Mouse (Mus musculus) embryonic facial prominence, embryonic 11.5 days (tissue): ENCODE measurements around the gene Myo1d. TPM values are rescaled to one million over a fixed set of nuclear protein-coding genes. Genes with fewer than 3 reads are reported as not detected.

Experiments used
- ATAC-seq: fragments of 200-750 bp; cut with Nextera tagmentation; replicated peaks from 2 replicates; pipeline ENCODE4 v1.8.0; 2017; ENCODE audit warnings: low read depth; ENCODE audit not compliant: insufficient number of reproducible peaks, low FRiP score, low TSS enrichment
- DNase-seq: peaks from one replicate; pipeline ENCODE4 v3.0.0-alpha.2; 2015; ENCODE audit warnings: low spot score
- H3K27ac ChIP-seq: fragments of 300-500 bp; sonication (generic); replicated peaks from 2 replicates; pipeline ENCODE4 v1.5.1; 2014; ENCODE audit warnings: mild to moderate bottlenecking, low read depth, low read length, control low read depth
- H3K27me3 ChIP-seq: fragments of 300-500 bp; sonication (generic); 2 replicates; pipeline ENCODE4 v1.6.1; 2014; ENCODE audit warnings: mild to moderate bottlenecking, low read length, moderate library complexity, mixed read lengths; ENCODE audit not compliant: control insufficient read depth, insufficient read depth
- H3K36me3 ChIP-seq: fragments of 300-500 bp; sonication (generic); replicated peaks from 2 replicates; pipeline ENCODE4 v1.6.1; 2014; ENCODE audit warnings: low read depth, mild to moderate bottlenecking, low read length, moderate library complexity, mixed read lengths; ENCODE audit not compliant: control insufficient read depth, insufficient read depth
- H3K4me1 ChIP-seq: fragments of 300-500 bp; sonication (generic); 2 replicates; pipeline ENCODE4 v1.6.1; 2014; ENCODE audit warnings: low read length, mixed read lengths; ENCODE audit not compliant: control insufficient read depth, insufficient read depth
- H3K4me2 ChIP-seq: fragments of 300-500 bp; sonication (generic); 2 replicates; pipeline ENCODE4 v1.6.1; 2014; ENCODE audit warnings: low read depth, mild to moderate bottlenecking, control low read depth, low read length, moderate library complexity
- H3K4me3 ChIP-seq: fragments of 300-500 bp; sonication (generic); 2 replicates; pipeline ENCODE4 v1.5.1; 2014; ENCODE audit warnings: low read depth, low read length, control low read depth
- H3K9ac ChIP-seq: fragments of 300-500 bp; sonication (generic); replicated peaks from 2 replicates; pipeline ENCODE4 v1.6.1; 2014; ENCODE audit warnings: mild to moderate bottlenecking, control low read depth, low read length
- H3K9me3 ChIP-seq: fragments of 300-500 bp; sonication (generic); replicated peaks from 2 replicates; pipeline ENCODE4 v1.6.1; 2016; ENCODE audit warnings: mild to moderate bottlenecking, low read length, inconsistent platforms, mixed read lengths; ENCODE audit not compliant: control insufficient read depth
- WGBS: fragments of 180-500 bp; shearing (Covaris S2); extraction: QIAGEN DNeasy Blood & Tissue Kit; methylation state at CpG from one replicate; pipeline ENCODE4 v1.1.7; 2014; 5-methylcytosine and 5-hydroxymethylcytosine counted together
- polyA plus RNA-seq: library from polyadenylated mRNA; unstranded; fragments of >200 nt; fragmentation: Nextera tagmentation; extraction: Ambion mirVana; gene quantifications from 2 replicates; pipeline ENCODE4 v1.2.1, GENCODE M21; 2014

The Myo1d gene
- polyA plus RNA-seq, 1 experiment from 2014 or later: 5.7 TPM

DNA sequence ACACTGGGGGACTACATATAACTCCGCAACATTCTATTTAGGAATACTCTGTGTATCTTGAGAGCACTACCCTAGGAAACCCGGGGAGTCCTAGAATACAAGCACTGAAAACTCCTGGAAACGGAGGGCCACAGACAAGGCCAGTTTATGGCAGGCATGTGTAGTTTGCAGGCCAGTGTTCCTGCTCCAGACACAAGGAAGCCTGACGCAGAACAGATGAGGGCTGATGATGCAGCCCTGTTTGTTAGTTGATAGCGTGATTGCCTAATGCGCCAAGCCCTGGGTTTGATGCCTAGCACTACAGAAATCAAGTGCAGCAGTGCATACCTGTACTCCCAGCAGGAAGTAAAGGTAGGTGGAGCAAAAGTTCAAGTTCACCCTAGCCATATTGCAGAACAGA lies 1.7 kb downstream of the Myo1d start:
- WGBS: 76% methylated on average over 6 of the region's 6 CpGs
- Histone ChIP-seq H3K27ac (no peak overlapping the region), H3K4me1 (no peaks in the 10 kb centered on the region), H3K27me3 (no peaks in the 10 kb centered on the region), H3K4me2 (no peak overlapping the region), H3K9me3 (no peaks in the 10 kb centered on the region), H3K4me3 (no peak overlapping the region), H3K9ac (no peak overlapping the region), H3K36me3 (no peaks in the 10 kb centered on the region)
- no peak for ATAC-seq
- DNase-seq: no peak

DNA sequence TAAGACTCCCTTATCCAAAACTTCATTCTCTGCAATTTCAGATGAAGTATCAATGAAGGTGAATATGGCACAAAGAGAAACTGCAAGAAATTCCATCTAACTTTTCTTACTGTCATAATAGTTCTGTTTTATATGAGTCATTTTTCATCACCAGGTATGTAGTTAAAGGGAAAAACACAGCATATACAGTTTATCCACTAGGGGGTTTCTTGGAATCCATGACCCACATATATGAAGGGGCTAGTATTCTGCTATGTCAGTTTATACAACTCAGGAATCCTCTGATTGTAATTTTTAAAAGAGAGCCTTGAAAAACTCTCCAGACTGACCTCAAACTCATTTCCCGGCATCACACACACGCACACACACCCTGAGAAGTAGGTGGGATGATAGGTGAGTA lies 2.1 kb downstream of the Myo1d start:
- H3K4me3 ChIP-seq: no peak overlapping the region
- no peaks in the 10 kb centered on the region for H3K27me3 ChIP-seq
- no peaks in the 10 kb centered on the region for H3K4me1 ChIP-seq
- no peak for DNase-seq
- 87% methylated on average over 2 of the region's 2 CpGs for WGBS
- no peak overlapping the region for H3K4me2 ChIP-seq
- H3K36me3 ChIP-seq: no peaks in the 10 kb centered on the region
- no peak for ATAC-seq
- no peak overlapping the region for H3K27ac ChIP-seq
- H3K9ac ChIP-seq: no peak overlapping the region
- no peaks in the 10 kb centered on the region for H3K9me3 ChIP-seq

DNA sequence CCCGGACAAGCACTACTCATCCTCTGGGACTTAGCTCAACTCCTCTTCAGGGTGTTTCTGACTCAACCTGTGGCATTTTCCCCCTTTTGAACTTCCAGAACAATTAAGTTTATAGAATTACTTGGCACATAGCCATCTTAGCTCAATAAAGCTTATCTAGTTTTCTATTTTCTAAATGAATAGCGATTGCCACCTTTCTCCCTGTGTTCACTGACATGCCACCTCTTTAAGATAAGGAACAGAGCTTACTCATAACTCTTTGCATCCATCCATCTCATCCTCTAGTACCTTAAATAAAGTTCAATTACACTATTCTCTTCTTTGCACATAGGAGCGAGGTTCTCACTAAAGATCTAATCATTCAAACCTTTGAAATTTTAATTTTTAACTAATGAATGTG lies 4.3 kb downstream of the Myo1d start:
- Histone ChIP-seq H3K4me3 (no peak overlapping the region), H3K4me1 (no peaks in the 10 kb centered on the region), H3K27me3 (no peaks in the 10 kb centered on the region), H3K9me3 (no peaks in the 10 kb centered on the region), H3K27ac (no peak overlapping the region), H3K4me2 (no peak overlapping the region), H3K9ac (no peak overlapping the region), H3K36me3 (no peaks in the 10 kb centered on the region)
- WGBS: 85% methylated on average over 3 of the region's 3 CpGs
- ATAC-seq (no peak), DNase-seq (no peak)

DNA sequence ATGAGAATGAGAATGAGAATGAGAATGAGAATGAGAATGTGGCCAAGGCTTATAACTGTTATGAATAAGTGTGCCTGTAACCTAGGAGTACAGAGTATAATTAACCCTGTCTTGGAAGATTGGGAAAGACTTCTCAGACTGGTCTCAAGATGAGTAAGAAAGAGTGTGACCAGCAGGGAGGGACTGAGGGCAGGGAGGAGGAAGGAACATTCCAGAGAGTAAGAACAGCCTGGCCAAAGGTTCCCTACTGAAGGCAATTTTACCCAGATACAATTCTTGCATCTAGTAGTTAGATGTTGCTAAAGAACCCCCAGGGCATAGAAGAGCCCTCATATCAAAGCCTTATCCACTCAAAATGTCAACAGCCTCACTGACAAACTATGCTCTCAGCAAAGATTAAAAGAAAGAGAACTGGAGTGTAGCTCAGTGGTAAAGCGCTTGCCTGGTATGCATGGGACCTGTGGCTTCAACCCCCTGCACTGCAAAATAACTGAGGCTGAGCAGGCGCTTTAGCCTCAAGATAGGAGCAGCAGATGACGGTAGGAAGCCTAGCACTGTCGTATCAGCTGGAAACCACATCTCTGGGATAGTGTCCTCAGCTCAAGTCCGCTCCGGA lies 7.1 kb downstream of the Myo1d start:
- Histone ChIP-seq H3K9ac (no peak overlapping the region), H3K4me3 (no peak overlapping the region), H3K27ac (no peak overlapping the region), H3K9me3 (no peaks in the 10 kb centered on the region), H3K4me2 (no peak overlapping the region), H3K36me3 (no peaks in the 10 kb centered on the region), H3K27me3 (no peaks in the 10 kb centered on the region), H3K4me1 (no peaks in the 10 kb centered on the region)
- no peak for DNase-seq
- ATAC-seq: no peak
- 75% methylated on average over 6 of the region's 6 CpGs for WGBS

DNA sequence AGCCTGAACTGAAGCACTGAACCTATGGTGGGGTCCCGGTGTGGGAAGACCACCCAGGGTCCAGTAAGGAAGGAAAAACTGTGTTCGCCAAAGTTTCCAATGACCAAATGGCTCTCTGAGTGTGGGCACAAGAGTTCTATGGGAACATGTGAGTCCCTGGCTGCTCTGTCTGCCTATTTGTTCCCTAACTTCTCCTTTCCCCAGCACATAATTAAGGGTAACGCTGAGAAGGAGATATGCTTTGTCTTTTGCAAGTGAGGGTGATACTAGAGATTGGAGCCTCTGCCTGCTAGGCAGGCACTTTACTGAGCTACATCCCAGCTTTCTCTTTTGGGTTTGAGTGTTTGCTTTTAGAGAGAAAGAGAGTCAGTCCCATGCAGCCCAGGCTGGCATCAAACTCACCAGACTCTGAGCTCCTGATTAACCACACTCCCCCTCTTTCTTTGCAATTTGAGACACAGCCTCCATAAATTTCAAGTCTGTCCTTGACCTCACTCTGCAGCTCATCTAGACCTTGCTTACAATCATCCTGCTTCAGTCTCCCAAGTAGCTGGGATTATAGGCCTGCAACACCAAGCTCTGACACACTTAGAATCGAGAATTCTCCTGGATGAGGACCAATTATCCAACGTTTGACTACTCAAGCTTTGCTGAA lies 8.1 kb downstream of the Myo1d start:
- no peaks in the 10 kb centered on the region for H3K36me3 ChIP-seq
- DNase-seq (no peak), ATAC-seq (no peak)
- H3K9ac ChIP-seq: no peak overlapping the region
- H3K4me3 ChIP-seq: no peak overlapping the region
- no peak overlapping the region for H3K4me2 ChIP-seq
- no peaks in the 10 kb centered on the region for H3K9me3 ChIP-seq
- 84% methylated on average over 5 of the region's 5 CpGs for WGBS
- no peaks in the 10 kb centered on the region for H3K4me1 ChIP-seq
- H3K27me3 ChIP-seq: no peaks in the 10 kb centered on the region
- H3K27ac ChIP-seq: no peak overlapping the region

DNA sequence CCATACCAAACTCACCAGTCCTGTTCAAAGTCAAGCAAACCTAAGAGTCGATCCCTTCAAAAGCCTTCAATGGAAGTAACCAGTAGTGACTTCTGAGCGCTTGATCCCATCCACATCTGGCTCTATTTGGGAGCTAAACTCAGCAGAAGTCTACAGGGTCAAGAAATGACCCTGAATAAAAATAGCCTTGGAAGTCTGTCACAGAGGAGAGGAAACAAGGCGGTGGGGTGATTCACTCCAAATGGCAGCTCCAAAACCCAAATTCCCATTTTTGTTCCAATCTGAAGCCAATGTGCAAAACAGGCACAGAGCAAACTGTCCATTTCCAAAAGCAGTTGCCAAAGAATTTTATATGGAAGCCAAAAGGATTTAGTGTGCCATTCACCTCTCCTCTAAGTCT lies 8.6 kb downstream of the Myo1d start:
- ATAC-seq (no peak), DNase-seq (no peak)
- 70% methylated on average over 3 of the region's 3 CpGs for WGBS
- Histone ChIP-seq H3K4me3 (no peak overlapping the region), H3K36me3 (no peaks in the 10 kb centered on the region), H3K4me1 (no peaks in the 10 kb centered on the region), H3K4me2 (no peak overlapping the region), H3K27ac (no peak overlapping the region), H3K9me3 (no peaks in the 10 kb centered on the region), H3K9ac (no peak overlapping the region), H3K27me3 (no peaks in the 10 kb centered on the region)

DNA sequence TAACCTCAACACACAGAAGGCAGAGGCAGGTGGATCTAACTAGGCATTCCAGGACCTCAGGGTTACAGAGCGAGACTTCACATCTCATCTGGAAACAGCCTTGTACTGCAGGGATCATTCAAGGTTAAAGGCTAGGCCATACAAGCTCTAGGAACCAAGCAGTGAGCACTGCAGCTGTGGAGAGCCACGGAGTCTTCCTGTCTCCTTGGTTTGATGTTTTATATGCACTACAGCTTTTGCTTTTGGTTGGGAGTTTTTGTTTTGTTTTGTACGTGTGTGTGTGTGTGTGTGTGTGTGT lies 12.6 kb downstream of the Myo1d start:
- no peaks in the 10 kb centered on the region for H3K4me1 ChIP-seq
- ATAC-seq (no peak), DNase-seq (no peak)
- no peak overlapping the region for H3K4me2 ChIP-seq
- no peak overlapping the region for H3K9ac ChIP-seq
- WGBS: 70% methylated on average over 3 of the region's 3 CpGs
- no peaks in the 10 kb centered on the region for H3K9me3 ChIP-seq
- H3K36me3 ChIP-seq: no peaks in the 10 kb centered on the region
- no peaks in the 10 kb centered on the region for H3K27me3 ChIP-seq
- no peak overlapping the region for H3K4me3 ChIP-seq
- H3K27ac ChIP-seq: no peak overlapping the region

DNA sequence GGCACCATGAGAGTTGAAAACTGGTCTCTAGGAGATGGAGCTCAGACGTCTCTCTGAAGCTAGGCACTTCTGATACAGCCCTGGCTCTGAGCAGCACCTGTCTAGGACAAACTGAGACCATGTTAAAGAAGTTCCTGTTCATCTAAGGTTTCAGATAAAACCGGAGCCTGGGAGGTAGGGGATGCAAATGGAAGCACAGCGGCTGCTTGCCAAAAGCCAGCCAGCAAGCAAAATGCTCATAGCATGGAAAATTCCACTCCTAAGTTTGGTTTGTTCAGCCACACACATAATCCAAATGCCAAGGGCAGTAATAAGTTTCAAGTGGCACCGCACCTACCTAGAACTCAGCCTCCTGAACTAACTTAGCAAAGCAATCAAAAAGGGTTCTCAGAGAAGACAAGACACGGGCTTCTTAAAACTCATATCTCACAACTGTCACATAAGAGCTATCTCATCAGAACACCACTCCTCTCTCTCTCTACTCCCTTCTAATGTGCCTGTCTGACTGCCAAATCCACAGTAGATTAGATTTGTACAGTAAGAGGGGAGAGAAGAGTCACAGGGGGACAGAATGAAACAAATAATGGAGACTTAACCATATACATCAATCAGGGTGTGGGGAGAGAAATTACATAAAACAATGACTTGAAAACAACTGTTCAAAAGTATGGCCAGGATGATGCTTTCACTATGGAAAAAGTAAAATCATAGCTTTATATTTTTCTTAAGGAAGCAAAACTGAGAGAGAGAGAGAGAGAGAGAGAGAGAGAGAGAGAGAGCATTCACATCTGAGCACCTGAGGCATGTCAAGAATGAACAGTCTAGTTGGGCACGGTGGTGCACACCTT lies 13.1 kb downstream of the Myo1d start:
- 78% methylated on average over 6 of the region's 6 CpGs for WGBS
- no peaks in the 10 kb centered on the region for H3K27me3 ChIP-seq
- no peaks in the 10 kb centered on the region for H3K36me3 ChIP-seq
- no peaks in the 10 kb centered on the region for H3K4me1 ChIP-seq
- no peak overlapping the region for H3K4me3 ChIP-seq
- H3K9ac ChIP-seq: no peak overlapping the region
- no peak overlapping the region for H3K4me2 ChIP-seq
- no peaks in the 10 kb centered on the region for H3K9me3 ChIP-seq
- DNase-seq: no peak
- ATAC-seq: no peak
- no peak overlapping the region for H3K27ac ChIP-seq
